Mouse (Mus musculus): ENCODE data around the gene Rabgap1l. TPM values are rescaled to one million over a fixed set of nuclear protein-coding genes. Genes with fewer than 3 reads are reported as not detected.

The Rabgap1l gene
- polyA plus RNA-seq (2011; ENCODE audit: insufficient read depth, insufficient read length, low read depth, missing spikeins): 29.8 and 37.1 TPM in 2 replicates

- H3K4me3 ChIP-seq (ENCODE audit: low read depth, low read length): peak within 1 kb of the TSS; percentile 75
- H3K36me3 ChIP-seq (ENCODE audit: control insufficient read depth, insufficient read depth, low read length, poor library complexity, severe bottlenecking): no peaks in the 10 kb centered on the region
- H3K9ac ChIP-seq (ENCODE audit: low read depth, poor library complexity, severe bottlenecking): peak within 1 kb of the TSS; percentile 90
- H3K27ac ChIP-seq (ENCODE audit: insufficient read depth, low read length): no peak within 1 kb of the TSS
- peaks cover 1% of the 10 kb centered on the region; the same call in 1 of the 2 replicates for H3K27me3 ChIP-seq (ENCODE audit: control insufficient read depth, insufficient read depth, low read length, poor library complexity, severe bottlenecking)
- H3K9me3 ChIP-seq (replicated peaks; ENCODE audit: control insufficient read depth, insufficient read depth, low read length, poor library complexity, severe bottlenecking): no peaks in the 10 kb centered on the region
- no peaks in the 10 kb centered on the region for H3K4me1 ChIP-seq (ENCODE audit: control insufficient read depth, insufficient read depth, low read length)
- TF ChIP-seq POLR2A (IDR thresholded peaks at IDR 0.05; ENCODE audit: insufficient read depth, low read length) (no peak), EP300 (IDR thresholded peaks at IDR 0.05; ENCODE audit: insufficient read depth, low read depth, low read length) (no peak), CTCF (IDR thresholded peaks at IDR 0.05; ENCODE audit: low read depth, low read length) (no peak)
These were observed at the start of gene Rabgap1l for GRCm38 (mm10) chr1:160792686-160793355. Rabgap1l (minus strand) TSS chr1:160793211.

- no peak overlapping the region for H3K4me3 ChIP-seq (ENCODE audit: low read depth, low read length)
- H3K27me3 ChIP-seq (ENCODE audit: control insufficient read depth, insufficient read depth, low read length, poor library complexity, severe bottlenecking): 0 out of 2 replicates have a peak, but pooled peaks cover 1% of the 10 kb centered on the region
- no peak overlapping the region for H3K27ac ChIP-seq (ENCODE audit: insufficient read depth, low read length)
- H3K9me3 ChIP-seq (replicated peaks; ENCODE audit: control insufficient read depth, insufficient read depth, low read length, poor library complexity, severe bottlenecking): no peaks in the 10 kb centered on the region
- no peak for TF ChIP-seq EP300 (IDR thresholded peaks at IDR 0.05; ENCODE audit: insufficient read depth, low read depth, low read length)
- TF ChIP-seq CTCF (IDR thresholded peaks at IDR 0.05; ENCODE audit: low read depth, low read length): no peak
- TF ChIP-seq POLR2A (IDR thresholded peaks at IDR 0.05; ENCODE audit: insufficient read depth, low read length): no peak
- H3K9ac ChIP-seq (ENCODE audit: low read depth, poor library complexity, severe bottlenecking): no peak overlapping the region
- H3K4me1 ChIP-seq (ENCODE audit: control insufficient read depth, insufficient read depth, low read length): no peaks in the 10 kb centered on the region
- H3K36me3 ChIP-seq (ENCODE audit: control insufficient read depth, insufficient read depth, low read length, poor library complexity, severe bottlenecking): no peaks in the 10 kb centered on the region
These were observed 49.6 kb upstream of the Rabgap1l start for GRCm38 (mm10) chr1:160842567-160842966.

GRCm38 (mm10) chr1:160840618-160841017, 47.6 kb upstream of the Rabgap1l start:
- H3K9me3 ChIP-seq (replicated peaks; ENCODE audit: control insufficient read depth, insufficient read depth, low read length, poor library complexity, severe bottlenecking): no peaks in the 10 kb centered on the region
- TF ChIP-seq POLR2A (IDR thresholded peaks at IDR 0.05; ENCODE audit: insufficient read depth, low read length): no peak
- TF ChIP-seq EP300 (IDR thresholded peaks at IDR 0.05; ENCODE audit: insufficient read depth, low read depth, low read length): no peak
- no peak for TF ChIP-seq CTCF (IDR thresholded peaks at IDR 0.05; ENCODE audit: low read depth, low read length)
- H3K27ac ChIP-seq (ENCODE audit: insufficient read depth, low read length): no peak overlapping the region
- H3K9ac ChIP-seq (ENCODE audit: low read depth, poor library complexity, severe bottlenecking): no peak overlapping the region
- H3K27me3 ChIP-seq (ENCODE audit: control insufficient read depth, insufficient read depth, low read length, poor library complexity, severe bottlenecking): 0 out of 2 replicates have a peak, but pooled peaks cover 1% of the 10 kb centered on the region
- H3K4me3 ChIP-seq (ENCODE audit: low read depth, low read length): no peak overlapping the region
- H3K4me1 ChIP-seq (ENCODE audit: control insufficient read depth, insufficient read depth, low read length): no peaks in the 10 kb centered on the region
- H3K36me3 ChIP-seq (ENCODE audit: control insufficient read depth, insufficient read depth, low read length, poor library complexity, severe bottlenecking): no peaks in the 10 kb centered on the region

GRCm38 (mm10) chr1:160839095-160839494, 46.1 kb upstream of the Rabgap1l start:
- TF ChIP-seq POLR2A (IDR thresholded peaks at IDR 0.05; ENCODE audit: insufficient read depth, low read length): no peak
- TF ChIP-seq CTCF (IDR thresholded peaks at IDR 0.05; ENCODE audit: low read depth, low read length): no peak
- no peak for TF ChIP-seq EP300 (IDR thresholded peaks at IDR 0.05; ENCODE audit: insufficient read depth, low read depth, low read length)
- Histone ChIP-seq H3K4me1 (ENCODE audit: control insufficient read depth, insufficient read depth, low read length) (no peaks in the 10 kb centered on the region), H3K9me3 (replicated peaks; ENCODE audit: control insufficient read depth, insufficient read depth, low read length, poor library complexity, severe bottlenecking) (no peaks in the 10 kb centered on the region), H3K4me3 (ENCODE audit: low read depth, low read length) (no peak overlapping the region), H3K36me3 (ENCODE audit: control insufficient read depth, insufficient read depth, low read length, poor library complexity, severe bottlenecking) (no peaks in the 10 kb centered on the region), H3K9ac (ENCODE audit: low read depth, poor library complexity, severe bottlenecking) (no peak overlapping the region), H3K27me3 (ENCODE audit: control insufficient read depth, insufficient read depth, low read length, poor library complexity, severe bottlenecking) (0 out of 2 replicates have a peak, but pooled peaks cover 1% of the 10 kb centered on the region), H3K27ac (ENCODE audit: insufficient read depth, low read length) (no peak overlapping the region)

GRCm38 (mm10) chr1:160834446-160834845, 41.4 kb upstream of the Rabgap1l start:
- Histone ChIP-seq H3K9ac (ENCODE audit: low read depth, poor library complexity, severe bottlenecking) (no peak overlapping the region), H3K27me3 (ENCODE audit: control insufficient read depth, insufficient read depth, low read length, poor library complexity, severe bottlenecking) (no peaks in the 10 kb centered on the region), H3K36me3 (ENCODE audit: control insufficient read depth, insufficient read depth, low read length, poor library complexity, severe bottlenecking) (no peaks in the 10 kb centered on the region), H3K4me3 (ENCODE audit: low read depth, low read length) (no peak overlapping the region), H3K27ac (ENCODE audit: insufficient read depth, low read length) (no peak overlapping the region), H3K9me3 (replicated peaks; ENCODE audit: control insufficient read depth, insufficient read depth, low read length, poor library complexity, severe bottlenecking) (no peaks in the 10 kb centered on the region), H3K4me1 (ENCODE audit: control insufficient read depth, insufficient read depth, low read length) (no peaks in the 10 kb centered on the region)
- no peak for TF ChIP-seq EP300 (IDR thresholded peaks at IDR 0.05; ENCODE audit: insufficient read depth, low read depth, low read length)
- no peak for TF ChIP-seq POLR2A (IDR thresholded peaks at IDR 0.05; ENCODE audit: insufficient read depth, low read length)
- TF ChIP-seq CTCF (IDR thresholded peaks at IDR 0.05; ENCODE audit: low read depth, low read length): no peak
